Mouse (Mus musculus) kidney, embryonic 15.5 days (tissue): ENCODE measurements around the gene 3110009E18Rik. TPM values are rescaled to one million over a fixed set of nuclear protein-coding genes. Genes with fewer than 3 reads are reported as not detected.
A peak's percentile ranks its signal among the peaks of the same experiment; 100 is the strongest.
"Not testable (repeated sequence)": the region's sequence is repeated elsewhere in the genome, so short reads cannot be mapped to it uniquely, and the experiment has no call there.

Source experiments
- ATAC-seq: fragments of 200-750 bp; cut with Nextera tagmentation; replicated peaks from 2 replicates; pipeline ENCODE4 v1.8.0; 2017; ENCODE audit warnings: moderate TSS enrichment; ENCODE audit not compliant: low FRiP score
- H3K27ac ChIP-seq: fragments of 300-500 bp; sonication (generic); 2 replicates; pipeline ENCODE4 v1.5.1; 2015; ENCODE audit warnings: mild to moderate bottlenecking, inconsistent platforms
- H3K27me3 ChIP-seq: fragments of 300-500 bp; sonication (generic); 2 replicates; pipeline ENCODE4 v1.6.1; 2015; ENCODE audit warnings: inconsistent platforms
- H3K36me3 ChIP-seq: fragments of 300-500 bp; sonication (generic); 2 replicates; pipeline ENCODE4 v1.6.1; 2015; ENCODE audit warnings: inconsistent platforms
- H3K4me1 ChIP-seq: fragments of 300-500 bp; sonication (generic); 2 replicates; pipeline ENCODE4 v1.6.1; 2015; ENCODE audit warnings: inconsistent platforms
- H3K4me2 ChIP-seq: fragments of 300-500 bp; sonication (generic); 2 replicates; pipeline ENCODE4 v1.6.1; 2015; ENCODE audit warnings: moderate library complexity, mild to moderate bottlenecking, inconsistent platforms
- H3K4me3 ChIP-seq: fragments of 300-500 bp; sonication (generic); replicated peaks from 2 replicates; pipeline ENCODE4 v1.5.1; 2015; ENCODE audit warnings: mild to moderate bottlenecking, inconsistent platforms
- H3K9ac ChIP-seq: fragments of 300-500 bp; sonication (generic); 2 replicates; pipeline ENCODE4 v1.6.1; 2015; ENCODE audit warnings: mild to moderate bottlenecking, inconsistent platforms
- H3K9me3 ChIP-seq: fragments of 300-500 bp; sonication (generic); replicated peaks from 2 replicates; pipeline ENCODE4 v1.6.1; 2016; ENCODE audit warnings: inconsistent platforms
- WGBS: fragments of 180-500 bp; shearing (Covaris S2); methylation state at CpG from one replicate; pipeline ENCODE4 v1.1.7; 2015; ENCODE audit warnings: mixed read lengths; 5-methylcytosine and 5-hydroxymethylcytosine counted together
- polyA plus RNA-seq: library from polyadenylated mRNA; unstranded; fragments of >200 nt; fragmentation: Nextera tagmentation; extraction: Ambion mirVana; gene quantifications from 2 replicates; pipeline ENCODE4 v1.2.1, GENCODE M21; 2015

Gene 3110009E18Rik
- polyA plus RNA-seq, 1 experiment from 2014 or later: 19.7 TPM

DNA sequence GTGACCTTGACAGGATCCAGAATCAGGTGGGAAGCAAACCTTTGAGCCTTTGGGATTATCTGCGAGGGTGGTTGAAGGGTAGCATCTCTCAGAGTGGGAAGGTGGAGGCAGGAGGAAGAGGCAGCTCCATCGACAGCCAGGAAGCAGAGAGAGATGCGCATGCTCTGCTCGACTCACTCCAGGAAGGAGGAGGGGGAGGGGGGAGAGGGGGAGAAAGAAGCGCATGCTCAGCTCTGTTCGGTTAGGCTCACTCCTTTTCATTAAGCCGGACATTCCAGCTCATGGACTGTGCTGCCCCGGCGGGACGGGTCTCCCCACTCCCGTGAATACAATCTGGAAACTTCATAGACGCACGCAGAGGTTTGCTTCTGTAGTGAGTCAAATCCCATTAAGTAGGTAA, 34.3 kb upstream of the 3110009E18Rik start:
- Histone ChIP-seq H3K9ac (no peak overlapping the region), H3K4me3 (no peak overlapping the region), H3K27ac (no peak overlapping the region), H3K4me1 (peaks cover 14% of the 10 kb centered on the region), H3K4me2 (no peak overlapping the region), H3K36me3 (no peaks in the 10 kb centered on the region), H3K9me3 (no peaks in the 10 kb centered on the region), H3K27me3 (no peaks in the 10 kb centered on the region)
- WGBS: 63% methylated on average over 13 of the region's 13 CpGs
- ATAC-seq: no peak

DNA sequence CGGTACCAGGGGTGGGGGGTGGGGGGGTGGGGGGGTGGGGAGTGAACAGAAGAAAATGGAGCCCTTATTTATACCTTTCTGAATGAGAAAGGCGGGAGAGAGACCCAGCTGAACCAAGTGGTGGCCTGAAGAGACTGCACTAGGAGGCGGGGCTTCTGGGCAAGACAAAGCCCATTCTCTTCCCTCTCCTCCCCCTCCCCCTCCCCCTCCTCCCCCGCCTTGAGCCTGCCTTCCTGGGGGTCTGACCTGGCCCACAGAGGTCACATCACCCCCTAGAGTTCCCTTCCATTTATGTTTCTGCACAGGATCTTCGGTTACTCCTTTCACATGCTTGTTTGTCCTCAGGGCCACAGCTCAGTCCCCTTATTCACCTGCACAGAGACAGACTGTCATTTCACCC, 31.8 kb upstream of the 3110009E18Rik start:
- no peak for ATAC-seq
- no peak overlapping the region for H3K4me2 ChIP-seq
- no peaks in the 10 kb centered on the region for H3K9me3 ChIP-seq
- H3K4me3 ChIP-seq: no peak overlapping the region
- no peaks in the 10 kb centered on the region for H3K27me3 ChIP-seq
- no peaks in the 10 kb centered on the region for H3K4me1 ChIP-seq
- WGBS: 26% methylated on average over 5 of the region's 5 CpGs
- H3K9ac ChIP-seq: no peak overlapping the region
- no peaks in the 10 kb centered on the region for H3K36me3 ChIP-seq
- no peak overlapping the region for H3K27ac ChIP-seq

DNA sequence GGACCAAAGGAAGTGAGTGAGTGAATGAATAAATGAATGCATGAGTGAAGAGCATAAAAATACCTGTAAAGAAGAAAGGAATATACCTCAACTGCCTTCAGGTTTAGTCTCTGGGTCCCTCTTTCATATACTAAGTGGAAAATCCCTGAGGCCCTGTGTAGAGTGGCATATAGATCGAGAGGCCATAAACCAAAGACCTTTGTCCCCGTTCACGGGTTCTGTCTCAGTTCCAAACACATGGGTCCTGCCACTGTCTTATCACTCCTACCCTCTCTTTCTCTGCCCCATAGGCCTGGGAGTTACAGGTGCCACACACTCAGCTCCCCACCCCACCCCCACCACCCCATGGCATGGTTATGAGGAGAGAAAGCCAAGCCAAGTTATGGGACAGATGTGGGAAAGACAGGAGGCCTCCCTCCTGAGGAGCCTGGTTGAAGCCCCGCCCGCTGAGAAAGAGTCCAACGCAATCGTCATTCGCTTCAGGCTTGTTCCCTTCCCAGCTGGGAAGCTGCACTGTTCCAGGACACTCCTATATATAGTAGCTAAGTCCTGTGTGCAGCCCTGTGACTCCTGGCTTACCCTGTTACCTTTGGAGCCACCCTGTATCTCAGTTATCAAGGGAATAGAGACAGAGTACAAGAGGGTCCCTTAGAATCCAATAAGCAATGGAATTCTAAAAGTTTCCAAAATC, 30.0 kb upstream of the 3110009E18Rik start:
- Histone ChIP-seq H3K9ac (no peak overlapping the region), H3K4me2 (no peak overlapping the region), H3K9me3 (no peaks in the 10 kb centered on the region), H3K4me1 (no peaks in the 10 kb centered on the region), H3K36me3 (no peaks in the 10 kb centered on the region), H3K27ac (no peak overlapping the region), H3K27me3 (no peaks in the 10 kb centered on the region), H3K4me3 (no peak overlapping the region)
- WGBS: 84% methylated on average over 8 of the region's 8 CpGs
- ATAC-seq: no peak

DNA sequence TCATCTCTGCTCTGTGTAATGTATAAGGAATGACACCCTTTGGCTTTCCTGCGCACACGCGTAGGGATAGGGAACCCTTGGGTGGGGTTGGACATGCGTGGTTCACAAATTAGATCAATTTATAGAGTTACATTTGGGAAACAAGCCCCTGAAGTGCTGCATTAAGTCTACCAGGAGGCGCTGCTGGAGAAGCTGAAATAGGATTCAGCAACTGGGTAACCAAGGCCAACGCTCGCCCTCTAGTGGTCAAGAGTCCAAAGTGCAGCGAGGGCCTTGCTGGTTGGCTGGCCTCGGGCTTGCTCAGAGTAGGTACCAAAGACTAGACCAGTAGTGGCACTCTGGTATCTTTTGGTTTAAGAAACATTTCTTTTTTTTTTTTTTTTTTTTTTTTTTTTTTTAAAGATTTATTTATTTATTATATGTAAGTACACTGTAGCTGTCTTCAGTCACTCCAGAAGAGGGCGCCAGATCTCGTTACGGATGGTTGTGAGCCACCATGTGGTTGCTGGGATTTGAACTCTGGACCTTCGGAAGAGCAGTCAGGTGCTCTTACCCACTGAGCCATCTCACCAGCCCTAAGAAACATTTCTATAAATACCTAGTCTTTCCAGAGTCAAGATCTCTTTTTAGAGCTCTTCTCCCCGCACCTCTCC, 27.4 kb upstream of the 3110009E18Rik start:
- H3K27me3 ChIP-seq, H3K4me3 ChIP-seq, H3K27ac ChIP-seq, H3K9me3 ChIP-seq, H3K9ac ChIP-seq, H3K36me3 ChIP-seq, H3K4me2 ChIP-seq, H3K4me1 ChIP-seq: not testable (repeated sequence)
- WGBS: 56% methylated on average over 11 of the region's 14 CpGs
- ATAC-seq: peak; percentile 63

DNA sequence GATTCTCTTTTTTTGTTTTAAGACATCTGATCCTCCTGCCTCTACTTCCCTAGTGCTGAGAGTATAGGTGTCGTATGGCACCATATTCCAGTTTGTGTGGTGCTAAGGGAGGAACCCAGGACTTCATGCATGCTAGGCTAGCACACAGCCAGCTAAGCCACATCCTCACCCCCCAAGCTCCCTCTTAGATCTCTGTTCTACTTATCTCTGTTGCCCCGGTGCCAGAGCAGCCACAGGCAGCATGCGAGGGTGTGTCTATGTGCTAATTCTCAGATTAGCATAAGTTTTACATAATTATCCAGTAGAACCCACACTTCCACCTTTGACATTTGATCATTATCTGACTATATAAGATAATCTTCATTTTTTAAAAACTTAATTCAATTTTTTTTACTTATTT, 26.1 kb upstream of the 3110009E18Rik start:
- ATAC-seq: no peak
- H3K36me3 ChIP-seq: no peaks in the 10 kb centered on the region
- no peak overlapping the region for H3K27ac ChIP-seq
- no peak overlapping the region for H3K4me2 ChIP-seq
- H3K4me3 ChIP-seq: no peak overlapping the region
- no peaks in the 10 kb centered on the region for H3K9me3 ChIP-seq
- H3K4me1 ChIP-seq: 0 out of 2 replicates have a peak, but pooled peaks cover 3% of the 10 kb centered on the region
- H3K27me3 ChIP-seq: no peaks in the 10 kb centered on the region
- WGBS: 74% methylated on average over 3 of the region's 3 CpGs
- no peak overlapping the region for H3K9ac ChIP-seq

DNA sequence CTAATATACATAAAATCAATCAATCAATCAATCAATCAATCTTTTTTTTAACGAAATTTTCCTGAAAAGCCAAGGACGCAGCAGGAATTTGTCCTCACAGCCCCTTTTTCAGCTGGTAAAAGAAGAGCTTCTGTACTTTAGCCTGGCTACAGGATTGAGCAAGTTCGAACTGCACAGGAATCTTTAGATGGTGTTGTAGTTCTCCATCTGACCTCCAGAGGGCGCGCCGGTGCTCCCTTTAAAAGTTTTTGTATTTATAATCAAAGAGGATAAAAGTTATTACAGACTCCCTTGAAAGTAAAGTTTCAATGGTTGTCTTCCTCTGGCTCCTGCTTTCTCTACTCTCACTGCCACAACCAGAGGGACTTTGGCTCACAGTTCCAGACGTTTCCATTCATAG, 22.7 kb upstream of the 3110009E18Rik start:
- 0 out of 2 replicates have a peak, but pooled peaks cover 3% of the 10 kb centered on the region for H3K4me1 ChIP-seq
- H3K36me3 ChIP-seq: no peaks in the 10 kb centered on the region
- no peak overlapping the region for H3K4me3 ChIP-seq
- WGBS: 18% methylated on average over 7 of the region's 7 CpGs
- no peak overlapping the region for H3K4me2 ChIP-seq
- H3K27me3 ChIP-seq: no peaks in the 10 kb centered on the region
- ATAC-seq: no peak
- H3K9me3 ChIP-seq: no peaks in the 10 kb centered on the region
- no peak overlapping the region for H3K27ac ChIP-seq
- H3K9ac ChIP-seq: no peak overlapping the region

DNA sequence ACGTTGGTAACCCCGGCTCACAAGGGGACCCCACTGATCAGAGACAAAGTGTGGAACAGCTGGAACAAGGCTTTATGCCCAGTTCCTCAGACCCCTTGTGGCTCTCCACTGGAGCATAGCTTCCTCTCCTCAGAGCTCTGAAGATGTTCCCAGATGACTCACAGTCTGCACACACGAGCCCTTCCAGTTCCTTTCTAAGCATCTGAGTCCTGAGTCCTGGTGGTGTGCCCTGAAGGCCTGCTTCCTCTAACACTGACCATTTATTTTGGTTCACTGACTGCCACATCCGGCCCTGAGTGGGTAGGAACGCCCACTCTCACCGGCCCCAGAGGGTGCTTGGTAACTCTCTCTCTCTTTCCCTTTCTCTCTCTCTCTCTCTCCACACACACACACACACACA, 21.5 kb upstream of the 3110009E18Rik start:
- Histone ChIP-seq H3K4me3 (no peak overlapping the region), H3K4me2 (no peak overlapping the region), H3K9ac (no peak overlapping the region), H3K36me3 (no peaks in the 10 kb centered on the region), H3K4me1 (0 out of 2 replicates have a peak, but pooled peaks cover 3% of the 10 kb centered on the region), H3K27me3 (no peaks in the 10 kb centered on the region), H3K9me3 (no peaks in the 10 kb centered on the region), H3K27ac (peak overlapping the region; percentile 45; the same call in 1 of the 2 replicates)
- peak; percentile 44; the same call in 1 of the 2 replicates for ATAC-seq
- WGBS: 59% methylated on average over 6 of the region's 6 CpGs

DNA sequence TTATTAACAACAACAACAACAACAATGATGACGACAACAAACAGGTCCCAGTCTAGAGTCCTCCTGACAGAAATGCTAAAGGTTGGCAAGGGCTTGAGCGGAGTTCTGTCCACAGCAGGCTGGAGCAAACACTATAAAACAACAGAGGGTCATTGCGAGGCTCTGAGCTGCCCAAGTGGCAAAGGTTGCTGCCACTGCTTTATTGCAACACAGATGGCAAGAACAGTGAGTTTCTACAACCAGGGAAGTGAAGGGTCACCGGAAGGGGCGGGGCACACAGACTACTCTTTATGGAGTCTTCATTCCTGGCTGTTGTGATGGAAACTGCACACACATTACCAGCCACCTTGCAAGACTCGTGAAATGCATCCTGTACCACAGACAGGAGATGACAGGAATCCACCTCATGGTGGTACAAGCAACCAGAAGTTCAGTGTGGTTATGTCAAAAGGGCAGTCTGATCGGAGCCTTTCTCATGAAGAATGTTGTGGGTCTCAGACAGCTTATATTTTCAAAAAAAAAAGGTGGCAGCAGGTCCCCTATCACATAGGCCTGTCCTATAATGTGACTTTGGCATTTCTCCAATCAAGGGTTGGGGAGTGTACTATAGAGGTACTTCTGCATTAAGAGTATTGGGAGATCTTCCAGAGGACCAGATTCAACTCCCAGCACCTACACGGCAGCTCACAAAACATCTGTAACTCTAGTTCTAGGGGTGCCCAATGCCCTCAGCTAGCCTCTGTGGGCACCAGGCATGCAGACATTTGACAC, 20.3 kb upstream of the 3110009E18Rik start:
- no peak overlapping the region for H3K9ac ChIP-seq
- H3K4me1 ChIP-seq: 0 out of 2 replicates have a peak, but pooled peaks cover 7% of the 10 kb centered on the region
- no peak for ATAC-seq
- no peaks in the 10 kb centered on the region for H3K9me3 ChIP-seq
- H3K36me3 ChIP-seq: no peaks in the 10 kb centered on the region
- H3K4me3 ChIP-seq: no peak overlapping the region
- H3K27ac ChIP-seq: no peak overlapping the region
- 73% methylated on average over 8 of the region's 8 CpGs for WGBS
- H3K27me3 ChIP-seq: no peaks in the 10 kb centered on the region
- H3K4me2 ChIP-seq: no peak overlapping the region

DNA sequence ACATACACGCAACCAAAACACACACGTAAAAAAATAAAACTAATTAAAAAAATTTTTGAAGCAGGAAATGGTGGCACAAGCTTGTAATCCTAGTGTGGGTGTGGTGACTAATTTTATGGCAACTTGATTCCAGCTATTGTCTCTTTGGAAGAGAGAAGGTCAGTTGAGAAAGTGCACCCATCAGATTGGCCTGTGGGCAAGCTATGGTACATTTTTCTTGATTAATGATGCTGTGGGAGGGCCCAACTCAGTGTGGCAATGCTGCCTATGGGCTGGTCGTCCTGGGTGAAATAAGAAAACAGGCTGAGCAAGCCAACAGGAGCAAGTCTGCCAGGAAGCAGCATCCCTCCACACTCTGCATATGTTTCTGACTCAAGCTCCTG, 19.8 kb upstream of the 3110009E18Rik start:
- H3K4me3 ChIP-seq: no peak overlapping the region
- WGBS: 83% methylated on average over 3 of the region's 3 CpGs
- H3K27ac ChIP-seq: no peak overlapping the region
- ATAC-seq: no peak
- H3K4me2 ChIP-seq: no peak overlapping the region
- no peaks in the 10 kb centered on the region for H3K27me3 ChIP-seq
- 0 out of 2 replicates have a peak, but pooled peaks cover 7% of the 10 kb centered on the region for H3K4me1 ChIP-seq
- no peak overlapping the region for H3K9ac ChIP-seq
- H3K36me3 ChIP-seq: no peaks in the 10 kb centered on the region
- H3K9me3 ChIP-seq: no peaks in the 10 kb centered on the region

DNA sequence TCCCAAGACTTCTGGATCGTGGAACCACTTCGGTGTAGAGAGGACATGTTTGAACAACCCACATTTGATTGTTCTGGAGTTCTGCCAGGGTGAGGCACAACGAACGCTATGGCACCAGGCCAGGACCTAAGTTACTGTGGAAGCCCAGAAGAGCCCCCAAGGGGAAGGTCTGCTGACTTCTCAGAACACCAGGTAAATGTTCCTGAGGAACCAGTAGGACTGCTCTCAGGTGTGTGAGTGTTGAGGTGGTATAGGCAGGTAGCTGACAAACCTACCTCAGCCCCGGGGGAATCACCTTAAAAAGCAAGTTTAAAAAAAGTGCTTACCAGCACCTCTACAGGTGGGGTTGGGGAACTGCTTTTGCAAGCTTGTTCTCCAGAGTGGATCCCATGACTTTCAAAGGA, 15.4 kb upstream of the 3110009E18Rik start:
- H3K9me3 ChIP-seq: no peaks in the 10 kb centered on the region
- H3K4me3 ChIP-seq: no peak overlapping the region
- no peaks in the 10 kb centered on the region for H3K27me3 ChIP-seq
- 0 out of 2 replicates have a peak, but pooled peaks cover 4% of the 10 kb centered on the region for H3K4me1 ChIP-seq
- ATAC-seq: no peak
- WGBS: 55% methylated on average over 5 of the region's 5 CpGs
- H3K36me3 ChIP-seq: no peaks in the 10 kb centered on the region
- H3K9ac ChIP-seq: no peak overlapping the region
- no peak overlapping the region for H3K27ac ChIP-seq
- H3K4me2 ChIP-seq: no peak overlapping the region

DNA sequence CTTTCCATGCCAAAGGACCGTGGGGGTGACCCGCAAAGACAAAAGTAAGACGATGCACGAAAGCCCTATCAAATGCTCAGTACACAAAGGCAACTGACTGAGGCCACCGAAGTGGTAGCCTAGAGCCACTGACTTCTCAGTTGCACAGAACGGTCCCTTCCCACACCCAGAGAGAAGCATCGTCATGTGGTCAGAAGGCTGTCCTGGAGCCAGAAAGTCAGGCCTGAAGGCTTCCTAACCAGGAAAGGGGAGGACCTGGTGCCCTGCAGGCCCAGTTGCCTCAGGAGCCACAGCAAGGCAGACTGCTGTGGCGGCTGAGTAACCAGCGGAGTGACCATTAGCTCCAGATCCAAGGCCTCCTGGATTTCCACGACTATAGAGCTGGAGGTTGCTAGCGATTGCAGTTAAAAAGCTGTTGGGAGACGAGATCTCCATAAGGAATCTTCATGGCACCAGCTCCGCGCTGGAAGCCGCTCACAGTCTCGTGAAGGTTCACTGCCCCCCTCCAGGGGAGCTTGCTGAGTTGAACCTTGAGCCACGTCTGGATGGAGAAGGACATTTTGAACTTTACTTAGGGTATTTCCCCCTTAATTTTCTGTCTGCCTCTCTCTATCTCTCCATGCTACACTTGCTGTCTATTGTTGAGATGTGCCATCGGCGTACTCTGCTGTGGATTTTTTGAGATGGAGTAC, 11.1 kb upstream of the 3110009E18Rik start:
- H3K27ac ChIP-seq: 0 out of 2 replicates have a peak overlapping the region, but pooled peaks have one; percentile 18
- H3K9me3 ChIP-seq: no peaks in the 10 kb centered on the region
- 0 out of 2 replicates have a peak, but pooled peaks cover 4% of the 10 kb centered on the region for H3K4me1 ChIP-seq
- no peaks in the 10 kb centered on the region for H3K27me3 ChIP-seq
- H3K4me3 ChIP-seq: no peak overlapping the region
- H3K4me2 ChIP-seq: no peak overlapping the region
- peaks cover 31% of the 10 kb centered on the region for H3K36me3 ChIP-seq
- 0 out of 2 replicates have a peak, but pooled peaks have one; percentile 46 for ATAC-seq
- no peak overlapping the region for H3K9ac ChIP-seq
- WGBS: 82% methylated on average over 19 of the region's 19 CpGs
